ENCODE assay signal across 8 mouse cellular contexts in the genomic region with DNA sequence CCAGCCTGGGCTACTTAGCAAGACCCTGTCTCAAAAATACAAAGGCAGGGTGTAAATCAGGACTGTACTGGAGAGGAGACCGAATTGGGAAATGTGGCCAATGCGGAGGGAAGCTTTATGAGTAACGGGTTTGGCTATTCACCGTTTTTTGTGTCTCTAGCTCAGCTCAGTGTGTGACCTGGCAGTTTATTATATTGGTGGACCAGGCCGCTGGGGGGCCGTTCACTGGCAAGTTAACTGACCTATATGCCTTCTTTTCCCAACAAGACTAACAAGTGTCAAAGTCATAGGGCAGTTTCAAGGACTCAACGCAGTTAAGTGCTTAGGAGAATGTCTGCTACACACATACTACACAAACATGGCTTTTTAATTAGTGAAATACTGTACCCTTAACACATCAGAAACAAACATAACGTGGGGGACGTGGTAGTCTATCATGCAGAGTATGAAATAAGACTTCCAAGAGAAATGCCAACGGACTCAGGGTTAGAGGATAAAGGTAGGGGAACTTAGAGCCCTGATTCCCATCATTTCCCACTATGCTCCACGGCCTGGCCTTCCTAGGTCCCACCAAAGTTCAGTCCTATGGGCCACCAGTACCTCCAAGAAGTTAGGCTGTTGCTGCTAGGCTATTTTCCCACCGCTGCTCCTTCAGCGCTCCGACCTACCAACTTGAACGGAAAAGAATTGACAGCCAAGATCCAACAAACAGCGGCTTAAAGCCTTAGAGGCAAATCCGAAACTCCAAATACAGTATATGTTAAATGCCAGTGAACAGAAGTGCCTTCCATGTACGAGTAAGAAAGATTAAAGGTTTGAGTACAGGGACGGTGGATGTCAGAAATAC. TPM values are rescaled to one million over a fixed set of nuclear protein-coding genes. Genes with fewer than 3 reads are reported as not detected.
DNase-seq lines count a peak whose midpoint lies in the region; ATAC-seq and TF ChIP-seq lines count a peak whose summit lies in the region.

No protein-coding gene starts in this region.

- H3K9ac ChIP-seq in limb, embryonic 14.5 days (ENCODE audit: low read depth, low read length, severe bottlenecking): peak overlapping the region; percentile 97
- peak overlapping the region; percentile 99 for H3K9ac ChIP-seq in stomach, embryonic 16.5 days (ENCODE audit: low read length)

- TF ChIP-seq POLR2A in testis, adult 2 months (IDR thresholded peaks at IDR 0.05; ENCODE audit: control insufficient read depth, low read depth, low read length): no peak
- TF ChIP-seq POLR2A in limb, embryonic 14.5 days (IDR thresholded peaks at IDR 0.05; ENCODE audit: borderline replicate concordance, extremely low read depth, insufficient read depth, insufficient read length): no peak

- H3K27me3 ChIP-seq in testis, adult 2 months (ENCODE audit: control insufficient read depth, insufficient read depth, low read length): no peaks in the 10 kb centered on the region
- no peaks in the 10 kb centered on the region for H3K27me3 ChIP-seq in limb, embryonic 14.5 days (ENCODE audit: control insufficient read depth, insufficient read depth, low read length)
- H3K27me3 ChIP-seq in stomach, embryonic 16.5 days (ENCODE audit: control insufficient read depth, insufficient read depth, low read length): no peaks in the 10 kb centered on the region

- peak overlapping the region; percentile 69 for H3K4me2 ChIP-seq in limb, embryonic 14.5 days (replicated peaks; ENCODE audit: low read depth, low read length, severe bottlenecking)
- H3K4me2 ChIP-seq in stomach, embryonic 16.5 days (ENCODE audit: low read depth, low read length): peak overlapping the region; percentile 83

- no peaks in the 10 kb centered on the region for H3K9me3 ChIP-seq in limb, embryonic 14.5 days (ENCODE audit: control insufficient read depth, low read length)
- H3K9me3 ChIP-seq in stomach, embryonic 16.5 days (replicated peaks; ENCODE audit: control insufficient read depth, low read length): no peaks in the 10 kb centered on the region

- no peak for ATAC-seq in limb, embryonic 14.5 days (ENCODE audit: low FRiP score, low read depth)
- no peak for ATAC-seq in stomach, embryonic 16.5 days (ENCODE audit: insufficient read depth, low FRiP score)

- whole genome bisulfite sequencing in limb, embryonic 14.5 days: 38% methylated on average over 19 of the region's 19 CpGs
- WGBS in stomach, embryonic 16.5 days: 41% methylated on average over 19 of the region's 19 CpGs

- TF ChIP-seq CTCF in testis, adult 2 months (IDR thresholded peaks at IDR 0.05; ENCODE audit: control insufficient read depth, insufficient read depth, insufficient replicate concordance, low read depth, low read length): no peak

- peak; percentile 14 for DNase-seq in adrenal gland, postnatal 10 days
- DNase-seq in adrenal gland, adult 8-10 months: no peak
- DNase-seq in testis, postnatal 10 days (ENCODE audit: low spot score): no peak
- DNase-seq in limb, embryonic 14.5 days (ENCODE audit: low spot score): no peak
- no peak for DNase-seq in ovary, adult 18-20 months (ENCODE audit: low spot score)
- no peak for DNase-seq in layer of hippocampus, adult 9-10 months (ENCODE audit: low spot score)

- peak overlapping the region; percentile 93 for H3K4me3 ChIP-seq in testis, adult 2 months (ENCODE audit: control insufficient read depth, low read depth, low read length)
- peak overlapping the region; percentile 84 for H3K4me3 ChIP-seq in limb, embryonic 14.5 days (replicated peaks; ENCODE audit: low read length)
- peak overlapping the region; percentile 84 for H3K4me3 ChIP-seq in stomach, embryonic 16.5 days (replicated peaks; ENCODE audit: low read length)

- peaks cover 2% of the 10 kb centered on the region for H3K4me1 ChIP-seq in testis, adult 2 months (ENCODE audit: control insufficient read depth, insufficient read depth, low read length)
- peaks cover 9% of the 10 kb centered on the region for H3K4me1 ChIP-seq in limb, embryonic 14.5 days (ENCODE audit: control insufficient read depth, insufficient read depth, low read length)
- peaks cover 9% of the 10 kb centered on the region for H3K4me1 ChIP-seq in stomach, embryonic 16.5 days (ENCODE audit: control insufficient read depth, insufficient read depth, low read length)

- H3K36me3 ChIP-seq in testis, adult 2 months (ENCODE audit: control insufficient read depth, insufficient read depth, low read length): no peaks in the 10 kb centered on the region
- peaks cover 20% of the 10 kb centered on the region for H3K36me3 ChIP-seq in limb, embryonic 14.5 days (ENCODE audit: control insufficient read depth, insufficient read depth, low read length)
- no peaks in the 10 kb centered on the region; the same call in 1 of the 2 replicates for H3K36me3 ChIP-seq in stomach, embryonic 16.5 days (ENCODE audit: control insufficient read depth, insufficient read depth, low read length)

- H3K27ac ChIP-seq in testis, adult 2 months (ENCODE audit: control insufficient read depth, insufficient read depth, low read depth, low read length): peak overlapping the region; percentile 98
- peak overlapping the region; percentile 99 for H3K27ac ChIP-seq in limb, embryonic 14.5 days (replicated peaks; ENCODE audit: low read depth, low read length)
- H3K27ac ChIP-seq in stomach, embryonic 16.5 days (ENCODE audit: low read length): peak overlapping the region; percentile 98

RNA-seq across cellular contexts. Expression of a gene that starts 1.1 kb away (rescaled TPM):
- total RNA-seq in adrenal gland, postnatal 10 days (2021): 100 to 1,000 TPM; 151 to 169 TPM
- total RNA-seq in adrenal gland, adult 8-10 months (2022): 100 to 1,000 TPM; 104 to 116 (median 109) TPM
- polyA plus RNA-seq in testis, adult 2 months (2012; rRNA removed): 92.7 and 99.2 TPM in 2 replicates
- polyA plus RNA-seq in limb, embryonic 14.5 days (2012; rRNA removed): 105 and 112 TPM in 2 replicates
- 350 and 367 TPM in 2 replicates for polyA plus RNA-seq in limb, embryonic 14.5 days (2014; fragmentation: Nextera tagmentation; extraction: Ambion mirVana)
- polyA plus RNA-seq in stomach, embryonic 16.5 days (2015; fragmentation: Nextera tagmentation; extraction: Ambion mirVana): 286 and 308 TPM in 2 replicates

RNA-seq across cellular contexts. Expression of a gene that starts 32.2 kb away (rescaled TPM):
- total RNA-seq in adrenal gland, postnatal 10 days (2021): 100 to 1,000 TPM; 110 to 152 TPM
- total RNA-seq in adrenal gland, adult 8-10 months (2022): 100 to 1,000 TPM in 3 of 4 experiments, 10 to 100 TPM in 1; 95.7 to 222 (median 184) TPM
- polyA plus RNA-seq in testis, adult 2 months (2012; rRNA removed): 20.8 and 27.8 TPM in 2 replicates
- 295 and 381 TPM in 2 replicates for polyA plus RNA-seq in limb, embryonic 14.5 days (2012; rRNA removed)
- polyA plus RNA-seq in limb, embryonic 14.5 days (2014; fragmentation: Nextera tagmentation; extraction: Ambion mirVana): 197 and 236 TPM in 2 replicates
- 190 and 204 TPM in 2 replicates for polyA plus RNA-seq in stomach, embryonic 16.5 days (2015; fragmentation: Nextera tagmentation; extraction: Ambion mirVana)

RNA-seq across cellular contexts. Expression of a gene that starts 53.3 kb away (rescaled TPM):
- total RNA-seq in adrenal gland, postnatal 10 days (2021): 10 to 100 TPM; 18.2 to 21.1 TPM
- total RNA-seq in adrenal gland, adult 8-10 months (2022): 10 to 100 TPM; 20.9 to 27.8 (median 26.4) TPM
- polyA plus RNA-seq in testis, adult 2 months (2012; rRNA removed): 8.0 and 8.3 TPM in 2 replicates
- polyA plus RNA-seq in limb, embryonic 14.5 days (2012; rRNA removed): 40.5 and 45.0 TPM in 2 replicates
- polyA plus RNA-seq in limb, embryonic 14.5 days (2014; fragmentation: Nextera tagmentation; extraction: Ambion mirVana): 43.6 and 46.1 TPM in 2 replicates
- 36.2 and 43.9 TPM in 2 replicates for polyA plus RNA-seq in stomach, embryonic 16.5 days (2015; fragmentation: Nextera tagmentation; extraction: Ambion mirVana)

RNA-seq across cellular contexts. Expression of a gene that starts 53.6 kb away (rescaled TPM):
- 10 to 100 TPM; 29.7 to 30.1 TPM for total RNA-seq in adrenal gland, postnatal 10 days (2021)
- 10 to 100 TPM; 37.9 to 44.4 (median 41.1) TPM for total RNA-seq in adrenal gland, adult 8-10 months (2022)
- 13.4 and 14.8 TPM in 2 replicates for polyA plus RNA-seq in testis, adult 2 months (2012; rRNA removed)
- 33.1 and 40.9 TPM in 2 replicates for polyA plus RNA-seq in limb, embryonic 14.5 days (2012; rRNA removed)
- 56.0 and 59.4 TPM in 2 replicates for polyA plus RNA-seq in limb, embryonic 14.5 days (2014; fragmentation: Nextera tagmentation; extraction: Ambion mirVana)
- 46.2 and 52.5 TPM in 2 replicates for polyA plus RNA-seq in stomach, embryonic 16.5 days (2015; fragmentation: Nextera tagmentation; extraction: Ambion mirVana)
